Mouse (Mus musculus) left cerebral cortex, adult 11 months (tissue): Measurements from ENCODE around the gene Zc3h12d.

Experiments used
- DNase-seq: peaks from one replicate; pipeline ENCODE4 v3.0.0; 2022; ENCODE audit warnings: low spot score

Zc3h12d gene

GRCm38 (mm10) chr10:7839551-7840352, 7.5 kb downstream of the Zc3h12d start:
- no peak for DNase-seq

- no peak for DNase-seq
Measured at GRCm38 (mm10) chr10:7840353-7840733, 8.1 kb downstream of the Zc3h12d start.

GRCm38 (mm10) chr10:7840785-7841184, 8.5 kb downstream of the Zc3h12d start:
- no peak for DNase-seq

GRCm38 (mm10) chr10:7841571-7842080, 9.4 kb downstream of the Zc3h12d start:
- peak; percentile 17 for DNase-seq

- DNase-seq, result no peak
Measured at GRCm38 (mm10) chr10:7843181-7843580, 10.9 kb downstream of the Zc3h12d start.

GRCm38 (mm10) chr10:7844161-7844560, 11.9 kb downstream of the Zc3h12d start:
- no peak for DNase-seq

- DNase-seq, result no peak
Measured at GRCm38 (mm10) chr10:7845136-7845535, 12.9 kb downstream of the Zc3h12d start.

GRCm38 (mm10) chr10:7845991-7846390, 13.7 kb downstream of the Zc3h12d start:
- DNase-seq, result no peak

GRCm38 (mm10) chr10:7847166-7847605, 14.9 kb downstream of the Zc3h12d start:
- DNase-seq, result no peak

GRCm38 (mm10) chr10:7851891-7852290, 19.6 kb downstream of the Zc3h12d start:
- no peak for DNase-seq

GRCm38 (mm10) chr10:7860494-7860893, 28.2 kb downstream of the Zc3h12d start:
- DNase-seq, result no peak

GRCm38 (mm10) chr10:7861259-7861936, 29.1 kb downstream of the Zc3h12d start:
- no peak for DNase-seq

- no peak for DNase-seq
Measured at GRCm38 (mm10) chr10:7861937-7862657, 29.8 kb downstream of the Zc3h12d start.

GRCm38 (mm10) chr10:7863411-7863810, 31.1 kb downstream of the Zc3h12d start:
- no peak for DNase-seq

- no peak for DNase-seq
Measured at GRCm38 (mm10) chr10:7864184-7864583, 31.9 kb downstream of the Zc3h12d start.

- no peak for DNase-seq
Measured at GRCm38 (mm10) chr10:7864806-7865205, 32.5 kb downstream of the Zc3h12d start.

- DNase-seq, result no peak
Measured at GRCm38 (mm10) chr10:7866762-7867665, 34.7 kb downstream of the Zc3h12d start.

- no peak for DNase-seq
Measured at GRCm38 (mm10) chr10:7867666-7868030, 35.4 kb downstream of the Zc3h12d start.

GRCm38 (mm10) chr10:7869746-7870145, 37.5 kb downstream of the Zc3h12d start:
- DNase-seq, result no peak

- peak; percentile 12 for DNase-seq
Measured at GRCm38 (mm10) chr10:7870571-7871315, 38.5 kb downstream of the Zc3h12d start.
